Mouse (Mus musculus): ENCODE measurements around the gene Mettl14. TPM values are rescaled to one million over a fixed set of nuclear protein-coding genes. Genes with fewer than 3 reads are reported as not detected.

The Mettl14 gene
- polyA plus RNA-seq (2014; fragmentation: Nextera tagmentation; extraction: Ambion mirVana), result 28.9 TPM in 2 replicates

GRCm38 (mm10) chr3:123385486-123386156 is at the start of gene Mettl14:
Gene Mettl14, minus strand, starts transcription at chr3:123386108.
- DNase-seq (ENCODE audit: low spot score) (peak; percentile 98), ATAC-seq (ENCODE audit: low FRiP score) (peak; percentile 100)
- Histone ChIP-seq H3K9me3 (ENCODE audit: control insufficient read depth, low read length) (no peaks in the 10 kb centered on the region), H3K4me2 (replicated peaks; ENCODE audit: low read depth, low read length) (peak within 1 kb of the TSS; percentile 58), H3K9ac (ENCODE audit: low read depth, low read length) (peak within 1 kb of the TSS; percentile 71), H3K4me3 (ENCODE audit: low read depth, low read length) (peak within 1 kb of the TSS; percentile 72), H3K4me1 (replicated peaks; ENCODE audit: control insufficient read depth, insufficient read depth, low read length) (no peaks in the 10 kb centered on the region), H3K36me3 (ENCODE audit: control insufficient read depth, insufficient read depth, low read length) (no peaks in the 10 kb centered on the region), H3K27ac (ENCODE audit: low read depth, low read length) (peak within 1 kb of the TSS; percentile 75), H3K27me3 (ENCODE audit: control insufficient read depth, insufficient read depth, low read length) (no peaks in the 10 kb centered on the region)
- under 1% methylated on average over 41 of the region's 41 CpGs for WGBS

GRCm38 (mm10) chr3:123433362-123433761 is 47.5 kb upstream of the Mettl14 start:
- Histone ChIP-seq H3K4me1 (replicated peaks; ENCODE audit: control insufficient read depth, insufficient read depth, low read length) (no peaks in the 10 kb centered on the region), H3K4me2 (replicated peaks; ENCODE audit: low read depth, low read length) (no peak overlapping the region), H3K27ac (ENCODE audit: low read depth, low read length) (no peak overlapping the region), H3K9ac (ENCODE audit: low read depth, low read length) (no peak overlapping the region), H3K9me3 (ENCODE audit: control insufficient read depth, low read length) (no peaks in the 10 kb centered on the region), H3K4me3 (ENCODE audit: low read depth, low read length) (no peak overlapping the region), H3K27me3 (ENCODE audit: control insufficient read depth, insufficient read depth, low read length) (no peaks in the 10 kb centered on the region), H3K36me3 (ENCODE audit: control insufficient read depth, insufficient read depth, low read length) (no peaks in the 10 kb centered on the region)
- ATAC-seq (ENCODE audit: low FRiP score), result no peak
- 77% methylated on average over 3 of the region's 3 CpGs for WGBS
- DNase-seq (ENCODE audit: low spot score), result no peak

DNA sequence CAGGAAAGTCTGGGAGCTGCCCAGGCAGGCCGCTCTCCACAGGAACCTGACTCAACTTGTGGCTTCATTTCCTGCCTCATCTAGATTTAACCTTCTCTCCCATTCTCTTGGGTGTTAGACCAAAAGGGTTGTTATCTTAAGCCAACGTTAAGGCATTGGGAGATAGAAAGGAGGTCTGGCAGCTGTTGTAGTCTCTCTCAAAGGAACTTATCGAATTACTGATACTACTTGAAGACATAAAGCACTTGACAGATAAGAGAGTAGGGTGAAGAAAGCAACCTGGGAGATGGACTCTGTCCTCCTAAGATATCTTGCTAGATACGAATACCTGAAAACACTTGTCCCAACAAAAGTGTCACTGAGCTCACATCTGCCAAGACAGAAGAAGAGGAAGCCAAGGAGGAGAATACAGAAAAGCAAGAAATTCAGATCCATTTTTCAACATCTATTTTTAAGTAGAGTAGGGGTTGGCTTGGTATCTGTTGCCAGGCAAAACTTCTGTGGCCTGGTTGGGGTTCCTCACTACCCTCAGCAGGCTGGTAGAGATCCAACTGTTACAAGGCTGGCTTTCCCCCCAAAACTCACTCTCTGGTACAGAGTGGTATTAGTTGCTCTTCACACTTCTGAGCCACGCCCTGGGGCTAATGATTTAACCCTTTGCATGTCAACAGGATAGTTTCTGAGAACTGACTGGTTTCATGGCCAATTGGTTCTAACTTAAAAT is 46.2 kb upstream of the Mettl14 start:
- Histone ChIP-seq H3K9me3 (ENCODE audit: control insufficient read depth, low read length) (no peaks in the 10 kb centered on the region), H3K9ac (ENCODE audit: low read depth, low read length) (no peak overlapping the region), H3K4me1 (replicated peaks; ENCODE audit: control insufficient read depth, insufficient read depth, low read length) (no peaks in the 10 kb centered on the region), H3K4me3 (ENCODE audit: low read depth, low read length) (no peak overlapping the region), H3K4me2 (replicated peaks; ENCODE audit: low read depth, low read length) (no peak overlapping the region), H3K27me3 (ENCODE audit: control insufficient read depth, insufficient read depth, low read length) (no peaks in the 10 kb centered on the region), H3K27ac (ENCODE audit: low read depth, low read length) (no peak overlapping the region), H3K36me3 (ENCODE audit: control insufficient read depth, insufficient read depth, low read length) (no peaks in the 10 kb centered on the region)
- ATAC-seq (ENCODE audit: low FRiP score) (no peak), DNase-seq (ENCODE audit: low spot score) (no peak)
- 77% methylated on average over 5 of the region's 5 CpGs for WGBS

DNA sequence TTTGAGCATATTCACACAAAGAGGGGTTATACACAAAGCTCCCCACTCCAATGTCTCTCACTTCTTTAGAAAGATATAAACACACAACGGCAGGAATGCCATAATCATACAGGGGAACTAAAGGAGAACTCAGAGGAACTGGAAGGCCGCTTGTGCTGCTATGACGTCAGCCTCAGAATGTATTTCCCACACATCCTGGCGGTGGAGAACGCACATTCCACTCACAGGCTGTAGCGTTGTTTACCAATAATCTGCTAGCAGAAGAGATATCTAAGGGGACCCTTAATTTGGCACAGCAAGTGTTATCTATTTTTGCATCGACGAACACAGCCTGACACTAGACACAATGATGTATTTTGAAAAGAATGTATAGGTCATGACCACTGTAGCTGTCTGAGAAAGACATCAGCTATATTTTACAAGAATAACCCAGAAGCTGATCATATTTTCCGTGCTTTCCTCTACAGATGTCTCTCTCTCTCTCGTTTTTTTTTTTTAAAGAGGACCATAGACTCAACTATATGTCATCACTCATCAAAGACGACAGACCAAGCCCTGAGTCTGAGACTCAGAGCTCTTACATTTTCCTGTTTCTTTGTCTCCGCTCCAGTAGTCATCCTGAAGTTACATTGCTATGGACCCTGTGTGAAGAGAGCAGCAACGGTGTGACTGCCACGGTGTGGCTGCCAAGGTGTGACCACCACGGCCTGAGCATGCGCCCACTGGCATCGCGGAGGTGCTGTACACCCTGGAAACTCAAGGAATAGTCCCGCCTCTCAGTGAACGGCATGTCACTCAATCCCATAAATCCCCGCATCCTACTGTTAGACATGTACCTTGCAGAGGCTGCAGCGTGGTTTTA is 43.9 kb upstream of the Mettl14 start:
- no peak overlapping the region for H3K4me3 ChIP-seq (ENCODE audit: low read depth, low read length)
- no peak overlapping the region for H3K27ac ChIP-seq (ENCODE audit: low read depth, low read length)
- DNase-seq (ENCODE audit: low spot score), result no peak
- no peaks in the 10 kb centered on the region for H3K9me3 ChIP-seq (ENCODE audit: control insufficient read depth, low read length)
- H3K4me1 ChIP-seq (replicated peaks; ENCODE audit: control insufficient read depth, insufficient read depth, low read length), result no peaks in the 10 kb centered on the region
- H3K36me3 ChIP-seq (ENCODE audit: control insufficient read depth, insufficient read depth, low read length), result no peaks in the 10 kb centered on the region
- no peak overlapping the region for H3K4me2 ChIP-seq (replicated peaks; ENCODE audit: low read depth, low read length)
- 88% methylated on average over 22 of the region's 22 CpGs for WGBS
- no peak for ATAC-seq (ENCODE audit: low FRiP score)
- H3K9ac ChIP-seq (ENCODE audit: low read depth, low read length), result no peak overlapping the region
- H3K27me3 ChIP-seq (ENCODE audit: control insufficient read depth, insufficient read depth, low read length), result no peaks in the 10 kb centered on the region

- H3K4me1 ChIP-seq (replicated peaks; ENCODE audit: control insufficient read depth, insufficient read depth, low read length), result no peaks in the 10 kb centered on the region
- DNase-seq (ENCODE audit: low spot score) (no peak), ATAC-seq (ENCODE audit: low FRiP score) (no peak)
- H3K9me3 ChIP-seq (ENCODE audit: control insufficient read depth, low read length), result no peaks in the 10 kb centered on the region
- no peak overlapping the region for H3K4me2 ChIP-seq (replicated peaks; ENCODE audit: low read depth, low read length)
- no peaks in the 10 kb centered on the region for H3K36me3 ChIP-seq (ENCODE audit: control insufficient read depth, insufficient read depth, low read length)
- H3K27ac ChIP-seq (ENCODE audit: low read depth, low read length), result no peak overlapping the region
- no peak overlapping the region for H3K9ac ChIP-seq (ENCODE audit: low read depth, low read length)
- H3K27me3 ChIP-seq (ENCODE audit: control insufficient read depth, insufficient read depth, low read length), result no peaks in the 10 kb centered on the region
- 67% methylated on average over 4 of the region's 4 CpGs for WGBS
- H3K4me3 ChIP-seq (ENCODE audit: low read depth, low read length), result no peak overlapping the region
These were observed 42.1 kb upstream of the Mettl14 start for GRCm38 (mm10) chr3:123428005-123428404.

GRCm38 (mm10) chr3:123425647-123426046 is 39.7 kb upstream of the Mettl14 start:
- Histone ChIP-seq H3K4me3 (ENCODE audit: low read depth, low read length) (no peak overlapping the region), H3K4me1 (replicated peaks; ENCODE audit: control insufficient read depth, insufficient read depth, low read length) (no peaks in the 10 kb centered on the region), H3K9ac (ENCODE audit: low read depth, low read length) (no peak overlapping the region), H3K9me3 (ENCODE audit: control insufficient read depth, low read length) (no peaks in the 10 kb centered on the region), H3K4me2 (replicated peaks; ENCODE audit: low read depth, low read length) (no peak overlapping the region), H3K36me3 (ENCODE audit: control insufficient read depth, insufficient read depth, low read length) (no peaks in the 10 kb centered on the region), H3K27me3 (ENCODE audit: control insufficient read depth, insufficient read depth, low read length) (no peaks in the 10 kb centered on the region), H3K27ac (ENCODE audit: low read depth, low read length) (no peak overlapping the region)
- WGBS, result 69% methylated on average over 2 of the region's 2 CpGs
- ATAC-seq (ENCODE audit: low FRiP score) (no peak), DNase-seq (ENCODE audit: low spot score) (no peak)

DNA sequence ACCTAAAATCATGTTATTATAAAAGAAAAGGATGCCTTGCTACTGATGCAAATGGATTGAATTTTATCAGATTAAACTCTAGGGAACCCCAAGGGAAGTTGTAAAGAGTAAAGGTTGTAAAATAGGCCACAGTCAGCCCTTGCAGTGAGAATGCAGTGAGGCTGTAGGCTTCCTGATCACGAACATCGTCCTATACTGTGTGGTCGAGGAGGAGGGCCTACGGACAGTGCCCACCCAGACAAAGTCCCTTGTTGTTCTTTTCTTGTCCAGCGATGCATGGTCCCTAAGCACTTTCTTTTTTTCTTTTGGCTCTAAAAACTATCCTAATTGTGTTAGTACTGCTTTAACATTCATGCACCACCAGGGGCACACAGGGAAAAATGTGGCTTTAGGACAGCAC is 27.3 kb upstream of the Mettl14 start:
- no peak overlapping the region for H3K27ac ChIP-seq (ENCODE audit: low read depth, low read length)
- H3K9me3 ChIP-seq (ENCODE audit: control insufficient read depth, low read length), result no peaks in the 10 kb centered on the region
- no peaks in the 10 kb centered on the region for H3K36me3 ChIP-seq (ENCODE audit: control insufficient read depth, insufficient read depth, low read length)
- DNase-seq (ENCODE audit: low spot score) (no peak), ATAC-seq (ENCODE audit: low FRiP score) (no peak)
- no peaks in the 10 kb centered on the region for H3K4me1 ChIP-seq (replicated peaks; ENCODE audit: control insufficient read depth, insufficient read depth, low read length)
- no peak overlapping the region for H3K4me3 ChIP-seq (ENCODE audit: low read depth, low read length)
- 32% methylated on average over 5 of the region's 5 CpGs for WGBS
- no peaks in the 10 kb centered on the region for H3K27me3 ChIP-seq (ENCODE audit: control insufficient read depth, insufficient read depth, low read length)
- H3K9ac ChIP-seq (ENCODE audit: low read depth, low read length), result no peak overlapping the region
- H3K4me2 ChIP-seq (replicated peaks; ENCODE audit: low read depth, low read length), result no peak overlapping the region

DNA sequence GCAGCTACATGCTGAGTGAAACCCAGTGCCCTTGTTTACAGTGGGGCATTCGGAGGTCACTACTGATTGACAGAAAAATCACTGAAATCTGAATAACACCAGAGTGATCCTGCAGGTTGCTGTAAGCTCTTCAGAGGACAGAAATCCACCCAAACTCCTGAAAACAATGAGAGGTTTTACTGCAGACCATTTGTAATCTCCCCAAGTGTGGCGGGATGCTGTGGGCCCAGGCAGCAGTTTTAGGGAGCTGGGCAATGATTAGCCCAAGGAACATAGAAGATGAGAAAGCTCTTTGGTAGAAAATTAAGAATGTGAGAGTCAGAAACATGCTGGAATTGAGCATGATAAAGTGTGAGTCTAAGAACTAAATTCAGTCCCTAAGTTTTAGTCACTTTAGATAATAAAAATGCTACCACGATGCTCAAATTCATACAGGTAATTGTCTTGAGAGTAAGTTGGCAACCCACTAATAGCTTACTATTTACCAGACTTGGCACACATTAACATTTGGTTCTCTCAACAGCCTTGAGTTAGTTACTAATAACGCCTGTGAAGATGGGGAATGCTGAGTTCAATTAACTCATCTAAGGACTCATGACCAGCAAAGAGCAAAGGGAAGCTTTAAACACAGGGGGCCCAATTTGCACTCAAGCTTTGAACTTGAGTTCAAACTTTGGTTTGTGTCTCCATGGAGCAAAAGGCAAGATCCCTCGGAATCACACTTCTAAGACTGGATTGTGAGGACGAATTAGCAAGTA is 26.1 kb upstream of the Mettl14 start:
- no peaks in the 10 kb centered on the region for H3K36me3 ChIP-seq (ENCODE audit: control insufficient read depth, insufficient read depth, low read length)
- H3K4me3 ChIP-seq (ENCODE audit: low read depth, low read length), result no peak overlapping the region
- H3K9me3 ChIP-seq (ENCODE audit: control insufficient read depth, low read length), result no peaks in the 10 kb centered on the region
- no peaks in the 10 kb centered on the region for H3K4me1 ChIP-seq (replicated peaks; ENCODE audit: control insufficient read depth, insufficient read depth, low read length)
- no peaks in the 10 kb centered on the region for H3K27me3 ChIP-seq (ENCODE audit: control insufficient read depth, insufficient read depth, low read length)
- 77% methylated on average over 6 of the region's 6 CpGs for WGBS
- no peak overlapping the region for H3K27ac ChIP-seq (ENCODE audit: low read depth, low read length)
- no peak overlapping the region for H3K9ac ChIP-seq (ENCODE audit: low read depth, low read length)
- ATAC-seq (ENCODE audit: low FRiP score), result no peak
- DNase-seq (ENCODE audit: low spot score), result no peak
- H3K4me2 ChIP-seq (replicated peaks; ENCODE audit: low read depth, low read length), result no peak overlapping the region
